Mouse (Mus musculus): ENCODE results near the gene Gfod2. TPM values are rescaled to one million over a fixed set of nuclear protein-coding genes. Genes with fewer than 3 reads are reported as not detected.

Gfod2 gene
- 10 to 100 TPM in 1 of 2 experiments, 1 to 10 TPM in 1; 7.8 to 14.2 TPM for total RNA-seq (2021)
- polyA plus RNA-seq (2012; rRNA removed), result 8.1 and 9.6 TPM in 2 replicates
- long read RNA-seq, full-length matches to known transcripts, result 12 of 12 reads
- long read RNA-seq, partial matches to known transcripts, result 0 of 12 reads
- long read RNA-seq, other reads (novel, unspliced or antisense), result 0 of 12 reads

- peak; percentile 99 for DNase-seq
These were observed at the start of gene Gfod2 for GRCm38 (mm10) chr8:105758277-105759108. Gene Gfod2 (minus strand): TSS chr8:105758664.

- DNase-seq, result no peak
These were observed 49.3 kb upstream of the Gfod2 start for GRCm38 (mm10) chr8:105807766-105808165.

GRCm38 (mm10) chr8:105805964-105806363 is 47.5 kb upstream of the Gfod2 start:
- no peak for DNase-seq

GRCm38 (mm10) chr8:105805346-105805745 is 46.9 kb upstream of the Gfod2 start:
- DNase-seq, result no peak

- no peak for DNase-seq
These were observed 46.3 kb upstream of the Gfod2 start for GRCm38 (mm10) chr8:105804797-105805196.

- no peak for DNase-seq
These were observed 42.9 kb upstream of the Gfod2 start for GRCm38 (mm10) chr8:105801153-105801904.

- DNase-seq, result peak; percentile 86
These were observed 40.8 kb upstream of the Gfod2 start for GRCm38 (mm10) chr8:105799091-105799812.

- DNase-seq, result no peak
These were observed 39.9 kb upstream of the Gfod2 start for GRCm38 (mm10) chr8:105798408-105798807.

- no peak for DNase-seq
These were observed 37.3 kb upstream of the Gfod2 start for GRCm38 (mm10) chr8:105795785-105796184.

GRCm38 (mm10) chr8:105794009-105794598 is 35.6 kb upstream of the Gfod2 start:
- DNase-seq, result no peak

- DNase-seq, result no peak
These were observed 34.9 kb upstream of the Gfod2 start for GRCm38 (mm10) chr8:105793331-105793730.

GRCm38 (mm10) chr8:105789626-105790025 is 31.2 kb upstream of the Gfod2 start:
- no peak for DNase-seq

- DNase-seq, result no peak
These were observed 30.5 kb upstream of the Gfod2 start for GRCm38 (mm10) chr8:105788927-105789326.

GRCm38 (mm10) chr8:105788241-105788640 is 29.8 kb upstream of the Gfod2 start:
- peak; percentile 51 for DNase-seq

- DNase-seq, result no peak
These were observed 21.8 kb upstream of the Gfod2 start for GRCm38 (mm10) chr8:105780298-105780697.

- no peak for DNase-seq
These were observed 19.4 kb upstream of the Gfod2 start for GRCm38 (mm10) chr8:105777833-105778232.

- DNase-seq, result no peak
These were observed 16.0 kb upstream of the Gfod2 start for GRCm38 (mm10) chr8:105774498-105774897.

- peak; percentile 52 for DNase-seq
These were observed 15.0 kb upstream of the Gfod2 start for GRCm38 (mm10) chr8:105773441-105773861.

GRCm38 (mm10) chr8:105771398-105772175 is 13.1 kb upstream of the Gfod2 start:
- peak; percentile 58 for DNase-seq

- DNase-seq, result no peak
These were observed 12.1 kb upstream of the Gfod2 start for GRCm38 (mm10) chr8:105770609-105771008.
